ENCODE assay signal across 21 mouse cellular contexts in genomic region chr2:4466084-4466483, GRCm38 (mm10).
A peak's percentile ranks its signal among the peaks of the same experiment; 100 is the strongest.
DNase-seq lines count a peak whose midpoint lies in the region; ATAC-seq and TF ChIP-seq lines count a peak whose summit lies in the region.
"Had no signal": no experiment of that assay in that cellular context is flagged by ENCODE, and none has a peak within 500 bp of the region (broad histone marks: within the 10 kb centered on the region; RNA-seq: fewer than 3 reads in every experiment).

No protein-coding gene starts in this region.

- no peaks in the 10 kb centered on the region for H3K79me2 ChIP-seq in liver, adult 2 months (ENCODE audit: control insufficient read depth, insufficient read depth, low read length)

- H3K27me3 ChIP-seq in forebrain, embryonic 15.5 days: no peaks in the 10 kb centered on the region
- no peaks in the 10 kb centered on the region for H3K27me3 ChIP-seq in forebrain, embryonic 13.5 days
- H3K27me3 ChIP-seq in liver, adult 2 months (ENCODE audit: control insufficient read depth, insufficient read depth, low read length): no peaks in the 10 kb centered on the region
- no peaks in the 10 kb centered on the region for H3K27me3 ChIP-seq in liver, embryonic 12.5 days (replicated peaks)
- no peaks in the 10 kb centered on the region for H3K27me3 ChIP-seq in embryonic facial prominence, embryonic 13.5 days
- H3K27me3 ChIP-seq in hindbrain, postnatal 0 days (ENCODE audit: insufficient read depth, low read length): no peaks in the 10 kb centered on the region
- H3K27me3 ChIP-seq: heart, embryonic 13.5 days; midbrain, embryonic 12.5 days had no signal

- peaks cover 26% of the 10 kb centered on the region for H3K4me1 ChIP-seq in forebrain, embryonic 15.5 days
- H3K4me1 ChIP-seq in forebrain, embryonic 13.5 days: peaks cover 28% of the 10 kb centered on the region
- no peaks in the 10 kb centered on the region for H3K4me1 ChIP-seq in liver, adult 2 months (ENCODE audit: control insufficient read depth, insufficient read depth, low read length)
- H3K4me1 ChIP-seq in liver, embryonic 12.5 days: peaks cover 23% of the 10 kb centered on the region
- peaks cover 25% of the 10 kb centered on the region for H3K4me1 ChIP-seq in embryonic facial prominence, embryonic 13.5 days
- H3K4me1 ChIP-seq in hindbrain, postnatal 0 days (ENCODE audit: insufficient read depth, low read length): 0 out of 2 replicates have a peak, but pooled peaks cover 10% of the 10 kb centered on the region

- no peak for ATAC-seq in forebrain, embryonic 15.5 days (replicated peaks)
- no peak for ATAC-seq in forebrain, embryonic 13.5 days
- no peak for ATAC-seq in liver, embryonic 12.5 days
- ATAC-seq in embryonic facial prominence, embryonic 13.5 days (ENCODE audit: insufficient number of reproducible peaks, insufficient read depth, low FRiP score, low TSS enrichment, low read depth): no peak
- ATAC-seq in hindbrain, postnatal 0 days: no peak
- ATAC-seq: activated CD4-positive, CD25-positive, alpha-beta regulatory T cell, adult 4 months had no signal

- TF ChIP-seq CTCF in liver, adult 2 months (IDR thresholded peaks at IDR 0.05; ENCODE audit: low read depth, low read length): no peak
- TF ChIP-seq CTCF in hindbrain, postnatal 0 days (IDR thresholded peaks at IDR 0.05; ENCODE audit: low read depth): no peak

- TF ChIP-seq POLR2A in liver, adult 2 months (IDR thresholded peaks at IDR 0.05; ENCODE audit: extremely low read depth, insufficient read depth, low read length): no peak

- no peak overlapping the region for H3K9ac ChIP-seq in forebrain, embryonic 15.5 days (replicated peaks)
- H3K9ac ChIP-seq in forebrain, embryonic 13.5 days: no peak overlapping the region
- no peak overlapping the region for H3K9ac ChIP-seq in liver, adult 2 months (ENCODE audit: low read depth, low read length)
- no peak overlapping the region for H3K9ac ChIP-seq in liver, embryonic 12.5 days
- H3K9ac ChIP-seq in embryonic facial prominence, embryonic 13.5 days: no peak overlapping the region
- no peak overlapping the region for H3K9ac ChIP-seq in hindbrain, postnatal 0 days (replicated peaks; ENCODE audit: low read length)
- H3K9ac ChIP-seq: heart, embryonic 13.5 days; hindbrain, embryonic 14.5 days; midbrain, embryonic 12.5 days had no signal

- WGBS in forebrain, embryonic 15.5 days: 40% methylated on average over 3 of the region's 3 CpGs
- WGBS in forebrain, embryonic 13.5 days: 58% methylated on average over 3 of the region's 3 CpGs
- 69% methylated on average over 3 of the region's 3 CpGs for WGBS in liver, adult 2 months
- 55% methylated on average over 3 of the region's 3 CpGs for WGBS in liver, embryonic 12.5 days (ENCODE audit: insufficient replicate concordance)
- WGBS in embryonic facial prominence, embryonic 13.5 days: 66% methylated on average over 3 of the region's 3 CpGs
- WGBS in hindbrain, postnatal 0 days: 29% methylated on average over 3 of the region's 3 CpGs

- H3K4me2 ChIP-seq in forebrain, embryonic 15.5 days (replicated peaks): no peak overlapping the region
- no peak overlapping the region for H3K4me2 ChIP-seq in forebrain, embryonic 13.5 days
- no peak overlapping the region for H3K4me2 ChIP-seq in liver, embryonic 12.5 days
- H3K4me2 ChIP-seq in embryonic facial prominence, embryonic 13.5 days: no peak overlapping the region
- H3K4me2 ChIP-seq in hindbrain, postnatal 0 days (ENCODE audit: low read depth, low read length): no peak overlapping the region
- H3K4me2 ChIP-seq: heart, embryonic 13.5 days; hindbrain, embryonic 14.5 days; midbrain, embryonic 12.5 days had no signal

- peaks cover 4% of the 10 kb centered on the region; the same call in 1 of the 2 replicates for H3K36me3 ChIP-seq in forebrain, embryonic 15.5 days
- H3K36me3 ChIP-seq in forebrain, embryonic 13.5 days (ENCODE audit: poor library complexity, severe bottlenecking): peaks cover 7% of the 10 kb centered on the region; the same call in 1 of the 2 replicates
- no peaks in the 10 kb centered on the region for H3K36me3 ChIP-seq in liver, adult 2 months (ENCODE audit: control insufficient read depth, insufficient read depth, low read length)
- no peaks in the 10 kb centered on the region for H3K36me3 ChIP-seq in liver, embryonic 12.5 days
- H3K36me3 ChIP-seq in embryonic facial prominence, embryonic 13.5 days: peaks cover 32% of the 10 kb centered on the region
- H3K36me3 ChIP-seq in hindbrain, postnatal 0 days (ENCODE audit: insufficient read depth, low read length): no peaks in the 10 kb centered on the region
- H3K36me3 ChIP-seq: G1E had no signal

- DNase-seq in liver, adult 2 months (ENCODE audit: extremely low read depth, low read depth, low spot score): peak; percentile 36
- DNase-seq in lung, postnatal 25 days (ENCODE audit: low spot score): peak; percentile 43
- DNase-seq in hindbrain, postnatal 0 days (ENCODE audit: low spot score): no peak
- DNase-seq: adrenal gland, postnatal 10 days; cerebellum, adult 11 months; cerebellum, postnatal 14 days; heart, postnatal 36 days; kidney, adult 2 months; kidney, postnatal 10 days; layer of hippocampus, postnatal 36 days; liver; thymus, postnatal 25 days had no signal

- H3K9me3 ChIP-seq in forebrain, embryonic 15.5 days: no peaks in the 10 kb centered on the region
- H3K9me3 ChIP-seq in forebrain, embryonic 13.5 days (replicated peaks): peaks cover 14% of the 10 kb centered on the region
- peaks cover 8% of the 10 kb centered on the region; the same call in 1 of the 2 replicates for H3K9me3 ChIP-seq in liver, embryonic 12.5 days (replicated peaks)
- H3K9me3 ChIP-seq in embryonic facial prominence, embryonic 13.5 days: no peaks in the 10 kb centered on the region
- H3K9me3 ChIP-seq in hindbrain, postnatal 0 days (ENCODE audit: low read length): no peaks in the 10 kb centered on the region
- H3K9me3 ChIP-seq: G1E had no signal

- H3K27ac ChIP-seq in forebrain, embryonic 15.5 days (replicated peaks): 0 out of 2 replicates have a peak overlapping the region, but pooled peaks have one; percentile 24
- H3K27ac ChIP-seq in forebrain, embryonic 13.5 days: no peak overlapping the region
- H3K27ac ChIP-seq in liver, adult 2 months (replicated peaks; ENCODE audit: insufficient read depth, low read depth, low read length): no peak overlapping the region; the same call in none of the 2 replicates
- H3K27ac ChIP-seq in liver, embryonic 12.5 days: no peak overlapping the region
- H3K27ac ChIP-seq in embryonic facial prominence, embryonic 13.5 days: peak overlapping the region; percentile 48; the same call in 1 of the 2 replicates
- H3K27ac ChIP-seq in hindbrain, postnatal 0 days: no peak overlapping the region
- H3K27ac ChIP-seq: heart, embryonic 13.5 days; hindbrain, embryonic 14.5 days; midbrain, embryonic 12.5 days had no signal

- no peak overlapping the region for H3K4me3 ChIP-seq in forebrain, embryonic 15.5 days
- H3K4me3 ChIP-seq in forebrain, embryonic 13.5 days: no peak overlapping the region
- H3K4me3 ChIP-seq in liver, adult 2 months (ENCODE audit: insufficient read depth, low read depth, low read length): no peak overlapping the region
- no peak overlapping the region for H3K4me3 ChIP-seq in liver, embryonic 12.5 days
- no peak overlapping the region for H3K4me3 ChIP-seq in embryonic facial prominence, embryonic 13.5 days
- no peak overlapping the region for H3K4me3 ChIP-seq in hindbrain, postnatal 0 days (ENCODE audit: low read length)
- H3K4me3 ChIP-seq: heart, embryonic 13.5 days; midbrain, embryonic 12.5 days had no signal

Comparison
In these comparisons a context has a peak if more than half of its experiments do, and no peak if none do; other contexts are left out.
1. H3K27ac ChIP-seq: peak in forebrain, embryonic 15.5 days (single experiment) and embryonic facial prominence, embryonic 13.5 days (single experiment); none in forebrain, embryonic 13.5 days (single experiment), liver, adult 2 months (single experiment), liver, embryonic 12.5 days (single experiment) and hindbrain, postnatal 0 days (single experiment).